Mouse (Mus musculus) forebrain, postnatal 0 days (tissue): ENCODE measurements at regions not wholly inside any gene's neighbourhood (a gene's known extent, or its start where the extent isn't known, plus 50 kb on each side); places are given as distances from the start of the nearest gene placed in this dataset.
A peak's percentile ranks its signal among the peaks of the same experiment; 100 is the strongest.

Source experiments
- ATAC-seq: fragments of 200-750 bp; cut with Nextera tagmentation; 2 replicates; pipeline ENCODE4 v1.8.0; 2017; ENCODE audit warnings: mild to moderate bottlenecking, moderate library complexity
- DNase-seq: peaks from one replicate; pipeline ENCODE4 v3.0.0-alpha.2; 2015
- H3K27ac ChIP-seq: fragments of 300-500 bp; sonication (generic); 2 replicates; pipeline ENCODE4 v1.5.1; 2014; ENCODE audit warnings: low read depth, mild to moderate bottlenecking, antibody characterized with exemption, low read length, moderate library complexity, mixed read lengths
- H3K27me3 ChIP-seq: fragments of 300-500 bp; sonication (generic); 2 replicates; pipeline ENCODE4 v1.6.1; 2014; ENCODE audit warnings: mild to moderate bottlenecking, low read length, mixed read lengths; ENCODE audit not compliant: insufficient read depth
- H3K36me3 ChIP-seq: fragments of 300-500 bp; sonication (generic); 2 replicates; pipeline ENCODE4 v1.6.1; 2014; ENCODE audit warnings: mild to moderate bottlenecking, moderate library complexity; ENCODE audit not compliant: insufficient read depth
- H3K4me1 ChIP-seq: fragments of 300-500 bp; sonication (generic); 2 replicates; pipeline ENCODE4 v1.6.1; 2014; ENCODE audit warnings: antibody characterized with exemption; ENCODE audit not compliant: insufficient read depth
- H3K4me2 ChIP-seq: fragments of 300-500 bp; sonication (generic); 2 replicates; pipeline ENCODE4 v1.6.1; 2014; ENCODE audit warnings: low read depth, mild to moderate bottlenecking, moderate library complexity
- H3K4me3 ChIP-seq: fragments of 300-500 bp; sonication (generic); 2 replicates; pipeline ENCODE4 v1.5.1; 2014; ENCODE audit warnings: low read depth, low read length, mixed read lengths
- H3K9ac ChIP-seq: fragments of 300-500 bp; sonication (generic); 2 replicates; pipeline ENCODE4 v1.6.1; 2014; ENCODE audit warnings: mild to moderate bottlenecking
- H3K9me3 ChIP-seq: fragments of 300-500 bp; sonication (generic); 2 replicates; pipeline ENCODE4 v1.6.1; 2016; ENCODE audit warnings: low read length
- CTCF ChIP-seq: sonication (generic); IDR thresholded peaks from 2 replicates; pipeline ENCODE4 v1.5.1; 2016; ENCODE audit warnings: antibody characterized with exemption, control low read depth, low read depth
- WGBS: fragments of 180-500 bp; shearing (Covaris S2); extraction: QIAGEN DNeasy Blood & Tissue Kit; methylation state at CpG from one replicate; pipeline ENCODE4 v1.1.7; 2014; 5-methylcytosine and 5-hydroxymethylcytosine counted together

- Histone ChIP-seq H3K36me3 (no peaks in the 10 kb centered on the region), H3K27me3 (no peaks in the 10 kb centered on the region), H3K4me3 (no peak overlapping the region), H3K9ac (no peak overlapping the region), H3K27ac (no peak overlapping the region), H3K4me1 (no peaks in the 10 kb centered on the region), H3K9me3 (no peaks in the 10 kb centered on the region), H3K4me2 (no peak overlapping the region)
- ATAC-seq (no peak), DNase-seq (no peak)
- no peak for TF ChIP-seq CTCF
Observed at GRCm38 (mm10) chr17:49240097-49240496, 188.1 kb upstream of the Mocs1 start.

DNA sequence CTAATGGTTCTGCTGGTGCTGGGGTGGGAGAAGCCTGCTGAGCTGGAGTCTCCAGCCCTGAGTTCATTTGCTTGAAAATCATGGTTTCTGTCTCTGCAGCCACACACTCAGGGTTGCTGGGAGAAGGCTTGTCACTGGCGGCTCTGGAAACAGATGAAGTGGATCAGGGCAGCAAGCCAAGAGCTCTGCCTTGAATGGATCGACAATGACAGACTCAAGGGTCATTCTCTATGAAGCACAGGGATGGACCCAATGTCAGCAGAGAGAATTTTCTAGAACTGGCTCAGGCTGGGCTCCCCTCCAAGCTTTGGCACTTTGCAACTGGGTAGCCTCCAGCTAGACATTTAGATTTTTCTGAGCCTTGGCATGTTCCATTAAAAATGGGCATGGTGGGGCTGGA lies 184.7 kb upstream of the Mocs1 start:
- Histone ChIP-seq H3K9ac (no peak overlapping the region), H3K9me3 (no peaks in the 10 kb centered on the region), H3K27ac (0 out of 2 replicates have a peak overlapping the region, but pooled peaks have one; percentile 15), H3K4me3 (no peak overlapping the region), H3K4me2 (no peak overlapping the region), H3K4me1 (no peaks in the 10 kb centered on the region), H3K27me3 (no peaks in the 10 kb centered on the region), H3K36me3 (no peaks in the 10 kb centered on the region)
- 22% methylated on average over 2 of the region's 2 CpGs for WGBS
- peak; percentile 72 for ATAC-seq
- no peak for TF ChIP-seq CTCF
- peak; percentile 68 for DNase-seq

DNA sequence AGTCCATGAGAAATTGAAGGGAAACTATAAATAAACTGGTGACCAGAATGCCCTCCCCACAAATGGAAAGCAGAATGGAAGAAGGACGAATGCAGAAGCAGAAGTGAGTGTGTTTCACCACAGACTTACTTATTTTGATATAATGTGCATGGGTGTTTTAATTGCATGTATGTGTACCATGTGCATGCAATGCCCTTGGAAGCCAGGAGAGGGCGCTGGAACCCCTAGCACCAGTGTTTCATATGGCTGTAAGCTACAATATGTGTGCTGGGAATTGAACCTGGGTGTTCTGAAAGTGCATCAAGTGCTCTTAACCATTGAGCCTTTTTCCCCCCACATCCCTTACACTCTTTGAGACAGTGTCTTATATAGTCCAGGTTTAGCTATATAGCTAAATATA lies 183.1 kb upstream of the Mocs1 start:
- H3K9ac ChIP-seq, result no peak overlapping the region
- WGBS, result 60% methylated on average over 2 of the region's 2 CpGs
- no peak overlapping the region for H3K4me2 ChIP-seq

GRCm38 (mm10) chr17:49247215-49247614 lies 180.9 kb upstream of the Mocs1 start:
- no peak for TF ChIP-seq CTCF

More for the DNA sequence above, 183.1 kb upstream of the Mocs1 start:
- DNase-seq, result no peak
- no peak overlapping the region for H3K4me3 ChIP-seq
- no peaks in the 10 kb centered on the region for H3K36me3 ChIP-seq
- no peak for ATAC-seq
- peak; percentile 39; the same call in 1 of the 2 replicates for TF ChIP-seq CTCF
- H3K27ac ChIP-seq, result no peak overlapping the region
- H3K27me3 ChIP-seq, result no peaks in the 10 kb centered on the region
- H3K4me1 ChIP-seq, result no peaks in the 10 kb centered on the region
- no peaks in the 10 kb centered on the region for H3K9me3 ChIP-seq

GRCm38 (mm10) chr17:49250726-49251537 lies 177.2 kb upstream of the Mocs1 start:
- Histone ChIP-seq H3K4me3 (no peak overlapping the region), H3K27me3 (no peaks in the 10 kb centered on the region), H3K9ac (no peak overlapping the region), H3K36me3 (no peaks in the 10 kb centered on the region), H3K4me1 (no peaks in the 10 kb centered on the region), H3K9me3 (no peaks in the 10 kb centered on the region), H3K4me2 (no peak overlapping the region), H3K27ac (no peak overlapping the region)
- ATAC-seq (peak; percentile 47), DNase-seq (peak; percentile 53)
- TF ChIP-seq CTCF, result peak; percentile 62
- 22% methylated on average over 8 of the region's 8 CpGs for WGBS

More at GRCm38 (mm10) chr17:49247215-49247614, 180.9 kb upstream of the Mocs1 start:
- H3K27me3 ChIP-seq, result no peaks in the 10 kb centered on the region
- DNase-seq (peak; percentile 55), ATAC-seq (no peak; the same call in 1 of the 2 replicates)
- 21% methylated on average over 17 of the region's 17 CpGs for whole genome bisulfite sequencing
- H3K36me3 ChIP-seq, result no peaks in the 10 kb centered on the region
- H3K9me3 ChIP-seq, result no peaks in the 10 kb centered on the region
- no peaks in the 10 kb centered on the region for H3K4me1 ChIP-seq
- peak overlapping the region; percentile 50; the same call in 1 of the 2 replicates for H3K27ac ChIP-seq
- no peak overlapping the region for H3K9ac ChIP-seq
- peak overlapping the region; percentile 25; the same call in 1 of the 2 replicates for H3K4me2 ChIP-seq
- H3K4me3 ChIP-seq, result no peak overlapping the region

GRCm38 (mm10) chr17:49252271-49252670 lies 175.9 kb upstream of the Mocs1 start:
- Histone ChIP-seq H3K4me2 (no peak overlapping the region), H3K27ac (no peak overlapping the region), H3K9me3 (no peaks in the 10 kb centered on the region), H3K9ac (no peak overlapping the region), H3K27me3 (no peaks in the 10 kb centered on the region), H3K4me3 (no peak overlapping the region), H3K4me1 (no peaks in the 10 kb centered on the region), H3K36me3 (no peaks in the 10 kb centered on the region)
- no peak for TF ChIP-seq CTCF
- ATAC-seq (no peak), DNase-seq (no peak)
- 49% methylated on average over 3 of the region's 3 CpGs for WGBS

DNA sequence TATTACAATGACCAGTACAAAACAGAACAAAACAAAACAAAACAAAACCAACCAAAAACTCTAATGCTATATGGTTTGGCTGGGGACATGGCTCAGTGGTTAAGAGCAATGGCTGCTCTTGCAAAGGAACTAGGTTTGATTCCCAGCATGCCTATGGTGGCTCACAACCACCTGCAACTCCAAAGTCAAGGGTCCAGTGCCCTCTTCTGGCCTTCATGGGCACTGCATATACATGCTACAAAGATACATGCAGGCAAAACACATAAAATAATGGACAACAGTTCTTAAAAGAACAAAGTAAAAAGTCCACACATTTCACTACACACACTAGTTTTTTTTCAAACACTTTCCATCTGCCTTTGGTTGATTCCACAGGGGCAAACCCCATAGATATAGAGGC lies 169.7 kb upstream of the Mocs1 start:
- DNase-seq (no peak), ATAC-seq (no peak)
- no peaks in the 10 kb centered on the region for H3K9me3 ChIP-seq
- no peak overlapping the region for H3K27ac ChIP-seq
- H3K4me3 ChIP-seq, result no peak overlapping the region
- no peaks in the 10 kb centered on the region for H3K36me3 ChIP-seq
- TF ChIP-seq CTCF, result peak; percentile 39; the same call in 1 of the 2 replicates
- no peaks in the 10 kb centered on the region for H3K4me1 ChIP-seq
- H3K27me3 ChIP-seq, result no peaks in the 10 kb centered on the region
- H3K4me2 ChIP-seq, result no peak overlapping the region
- H3K9ac ChIP-seq, result no peak overlapping the region
